Mouse (Mus musculus) cerebellum, adult (tissue): ENCODE measurements at regions not wholly inside any gene's neighbourhood (a gene's known extent, or its start where the extent isn't known, plus 50 kb on each side); places are given as distances from the start of the nearest gene placed in this dataset.
"Not testable (repeated sequence)": the region's sequence is repeated elsewhere in the genome, so short reads cannot be mapped to it uniquely, and the experiment has no call there.

Experiments used
- ATAC-seq: cut with Nextera tagmentation; 2 replicates; pipeline ENCODE4 v1.9.2; 2017; ENCODE audit warnings: mild to moderate bottlenecking, moderate library complexity, mixed read lengths; ENCODE audit not compliant: insufficient number of reproducible peaks, low FRiP score, low TSS enrichment

DNA sequence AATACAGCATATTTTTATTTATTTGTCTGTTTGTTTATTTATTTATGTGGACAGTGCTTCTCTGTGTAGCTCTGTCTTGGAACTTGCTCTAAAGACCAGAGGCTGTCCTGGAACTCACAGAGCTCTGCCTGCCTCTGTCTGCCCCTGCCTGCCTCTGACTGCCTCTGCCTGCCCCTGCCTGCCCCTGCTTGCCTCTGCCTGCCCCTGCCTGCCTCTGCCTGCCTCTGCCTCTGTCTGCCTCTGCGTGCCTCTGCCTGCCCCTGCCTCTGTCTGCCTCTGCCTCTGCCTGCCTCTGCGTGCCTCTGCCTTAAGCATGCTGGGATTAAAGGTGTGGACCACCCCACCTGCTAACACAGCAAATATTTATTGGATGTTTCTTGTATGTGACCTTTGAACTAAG lies 96.2 kb upstream of the Mdm1 start:
- ATAC-seq = no peak

GRCm38 (mm10) chr10:118046328-118046727 lies 95.3 kb upstream of the Mdm1 start:
- ATAC-seq = no peak

- ATAC-seq = no peak
These were observed 94.8 kb upstream of the Mdm1 start for GRCm38 (mm10) chr10:118046831-118047230.

GRCm38 (mm10) chr10:118049330-118049729 lies 92.3 kb upstream of the Mdm1 start:
- peak; percentile 81 for ATAC-seq

DNA sequence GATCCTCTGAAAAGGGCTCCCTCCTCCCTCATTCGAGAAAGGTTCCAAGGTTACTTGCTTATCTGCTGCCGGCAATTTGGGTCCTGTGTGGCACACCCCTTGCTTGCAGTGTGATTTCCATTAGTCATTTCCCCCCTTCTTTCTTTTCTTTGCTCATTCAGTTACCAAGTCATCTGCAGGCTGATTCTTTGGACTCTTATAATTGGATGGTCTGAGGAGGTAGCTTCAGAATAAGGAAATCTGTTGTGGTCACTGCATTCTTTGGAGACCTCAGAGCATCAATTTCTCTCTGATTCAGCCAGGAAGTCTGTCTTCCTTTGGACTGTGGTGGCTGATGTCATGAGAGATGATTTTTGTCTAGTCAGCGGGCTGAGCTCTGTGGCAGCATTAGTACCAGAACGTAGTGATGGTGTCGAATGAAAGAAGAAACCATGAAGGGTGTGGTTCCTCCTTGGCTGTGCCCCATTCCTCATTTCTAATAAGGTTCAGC lies 91.4 kb upstream of the Mdm1 start:
- no peak for ATAC-seq

GRCm38 (mm10) chr10:118052042-118052441 lies 89.6 kb upstream of the Mdm1 start:
- no peak for ATAC-seq

- ATAC-seq = no peak
These were observed 89.1 kb upstream of the Mdm1 start for GRCm38 (mm10) chr10:118052477-118052876.

- ATAC-seq = no peak
These were observed 88.6 kb upstream of the Mdm1 start for GRCm38 (mm10) chr10:118053037-118053436.

GRCm38 (mm10) chr10:118056789-118057271 lies 84.8 kb upstream of the Mdm1 start:
- no peak for ATAC-seq

- no peak for ATAC-seq
These were observed 84.1 kb upstream of the Mdm1 start for GRCm38 (mm10) chr10:118057516-118057915.

GRCm38 (mm10) chr10:118064816-118065216 lies 76.8 kb upstream of the Mdm1 start:
- ATAC-seq = no peak

GRCm38 (mm10) chr10:118076341-118076740 lies 65.3 kb upstream of the Mdm1 start:
- ATAC-seq = not testable (repeated sequence)

DNA sequence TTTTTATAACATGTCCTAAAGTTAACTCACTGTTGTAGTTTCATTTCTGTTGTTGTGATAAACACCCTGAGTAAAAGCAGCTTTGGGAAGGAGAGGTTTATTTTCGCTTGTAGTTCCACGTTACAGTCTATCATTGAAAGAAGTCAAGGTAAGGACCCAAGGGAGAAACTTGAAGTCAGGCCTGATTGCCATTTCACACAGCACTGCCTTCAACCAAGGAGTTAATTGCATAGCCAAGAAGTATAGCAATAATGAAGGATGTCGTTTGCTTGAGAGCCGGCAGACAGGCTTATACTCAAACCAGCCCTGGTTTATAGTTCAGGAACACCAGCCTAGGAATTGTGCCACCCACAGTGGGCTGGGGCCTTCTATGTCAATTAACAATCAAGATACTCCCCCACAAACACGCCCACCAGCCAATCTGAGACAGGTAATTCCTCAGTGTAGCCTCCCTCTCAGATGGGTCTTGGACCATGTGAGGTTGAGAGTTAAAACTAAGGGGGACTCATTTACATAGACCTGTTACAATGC lies 59.9 kb upstream of the Mdm1 start:
- no peak for ATAC-seq

DNA sequence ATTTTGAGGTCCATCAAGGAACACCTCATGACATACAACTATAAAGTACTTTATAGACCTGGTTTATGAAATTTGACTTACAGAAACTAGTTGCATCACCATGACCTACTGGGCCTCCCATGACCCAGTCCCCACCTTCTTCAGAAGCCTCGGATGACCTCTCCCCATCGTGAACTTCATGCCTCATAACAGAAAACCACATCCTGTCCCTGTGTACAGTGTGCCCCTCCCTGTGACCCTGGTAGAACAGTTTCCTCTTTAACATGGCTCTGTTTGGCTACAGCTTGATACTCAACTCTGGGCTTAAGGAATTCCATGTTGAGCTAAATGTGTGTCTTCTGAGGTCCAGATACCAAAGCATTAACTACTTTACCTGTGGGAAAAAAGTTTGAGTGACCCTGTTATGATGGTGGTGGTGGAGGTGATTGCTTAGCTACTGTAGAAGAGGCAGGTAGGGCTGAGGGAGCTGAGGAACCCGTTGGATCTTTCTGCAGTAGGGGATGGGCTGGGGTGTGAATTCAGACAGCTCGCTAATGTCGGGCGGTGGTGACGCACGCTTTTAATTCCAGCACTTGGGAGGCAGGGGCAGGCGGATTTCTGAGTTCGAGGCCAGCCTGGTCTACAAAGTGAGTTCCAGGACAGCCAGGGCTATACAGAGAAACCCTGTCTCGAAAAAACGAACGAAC lies 58.4 kb upstream of the Mdm1 start:
- no peak for ATAC-seq

GRCm38 (mm10) chr10:118083721-118084075 lies 57.9 kb upstream of the Mdm1 start:
- no peak for ATAC-seq

DNA sequence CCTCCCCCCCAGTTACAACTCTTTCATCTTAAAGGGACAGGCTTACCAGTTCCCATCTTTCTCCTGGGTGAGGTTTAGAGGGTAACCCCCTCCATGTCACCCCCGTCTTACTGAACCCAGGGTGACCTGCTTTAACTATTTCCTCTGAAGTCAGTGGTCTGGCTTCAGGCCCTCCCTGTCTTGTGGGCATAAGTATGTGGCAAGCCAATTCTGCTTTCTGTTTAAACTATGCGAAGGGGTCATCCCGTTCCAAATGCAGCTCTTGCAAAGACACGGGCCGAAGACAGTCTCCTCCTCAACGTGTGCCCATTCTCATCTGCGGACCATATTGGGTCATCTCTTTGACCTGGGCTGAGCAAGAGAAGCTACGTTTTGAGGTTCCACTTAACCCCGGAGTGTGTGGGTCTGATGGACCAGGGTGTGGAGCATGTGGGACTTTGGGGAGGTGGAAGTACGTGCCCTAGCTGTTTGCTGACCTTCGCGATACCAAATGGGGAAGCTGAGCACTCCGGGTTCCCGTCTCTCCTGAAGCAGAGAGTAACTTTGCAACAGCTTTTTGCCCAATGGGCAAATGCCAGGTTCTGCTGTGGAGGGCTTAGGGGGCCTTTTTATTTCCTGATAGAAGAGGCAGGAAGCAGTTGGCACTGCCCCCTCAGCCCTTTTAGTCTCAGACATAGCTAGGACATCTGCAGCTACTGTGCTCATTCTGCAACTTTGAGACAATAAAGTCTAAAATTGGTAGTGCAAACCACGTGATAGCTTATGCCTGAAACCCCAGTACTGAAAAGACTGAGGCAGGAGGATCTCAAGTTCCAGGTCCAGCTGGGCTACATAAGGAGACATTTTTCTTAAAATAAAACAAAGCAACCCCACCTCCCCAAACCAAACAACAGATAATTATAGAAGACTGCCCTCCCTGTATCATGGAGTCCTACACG lies 56.3 kb upstream of the Mdm1 start:
- no peak for ATAC-seq

GRCm38 (mm10) chr10:118087570-118088340 lies 53.9 kb upstream of the Mdm1 start:
- no peak for ATAC-seq

- ATAC-seq = no peak
These were observed 53.1 kb upstream of the Mdm1 start for GRCm38 (mm10) chr10:118088499-118088898.

DNA sequence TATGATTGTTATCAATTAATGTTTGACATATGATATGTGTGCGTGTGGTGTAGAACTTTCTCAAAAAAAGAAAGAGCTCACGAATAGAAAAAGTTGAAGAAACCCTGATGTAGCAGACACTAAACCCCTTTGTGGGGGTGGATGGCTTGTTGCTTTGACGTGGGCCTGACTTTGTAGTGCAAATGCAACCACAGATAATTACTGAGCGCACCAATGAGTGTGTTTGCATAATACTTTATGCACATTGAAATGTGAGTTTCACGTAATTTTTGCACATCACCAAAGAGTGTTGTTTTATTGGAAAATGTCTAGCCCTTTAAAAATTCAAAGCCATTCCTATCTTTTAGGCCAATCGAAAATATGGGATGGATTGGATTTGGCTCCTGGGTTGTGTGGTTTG lies 51.7 kb upstream of the Mdm1 start:
- ATAC-seq = no peak

GRCm38 (mm10) chr10:118091476-118091875 lies 50.1 kb upstream of the Mdm1 start:
- no peak for ATAC-seq
